Mouse (Mus musculus): ENCODE data around the gene Frmd4a.

Gene Frmd4a

DNA sequence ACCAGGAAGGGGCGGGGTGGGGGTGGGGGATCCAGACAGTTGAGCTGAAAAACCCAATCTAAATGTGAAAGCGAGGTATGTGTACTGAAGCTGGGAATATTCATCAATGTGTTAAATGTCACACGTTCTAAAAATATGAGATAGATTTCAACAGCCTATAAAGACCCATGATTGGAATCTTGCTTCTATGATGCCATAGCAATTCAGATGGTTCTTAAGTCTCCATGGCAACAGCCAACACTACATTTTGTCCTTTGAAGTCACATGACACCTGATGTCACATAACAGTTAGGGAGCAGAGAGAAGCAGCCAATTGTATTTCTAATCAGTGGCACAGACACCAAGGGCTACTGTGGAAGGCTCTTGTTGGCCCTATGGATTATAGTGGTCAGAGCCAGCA lies 120.0 kb downstream of the Frmd4a start:
- no peak for DNase-seq (ENCODE audit: extremely low read depth, low read depth)

DNA sequence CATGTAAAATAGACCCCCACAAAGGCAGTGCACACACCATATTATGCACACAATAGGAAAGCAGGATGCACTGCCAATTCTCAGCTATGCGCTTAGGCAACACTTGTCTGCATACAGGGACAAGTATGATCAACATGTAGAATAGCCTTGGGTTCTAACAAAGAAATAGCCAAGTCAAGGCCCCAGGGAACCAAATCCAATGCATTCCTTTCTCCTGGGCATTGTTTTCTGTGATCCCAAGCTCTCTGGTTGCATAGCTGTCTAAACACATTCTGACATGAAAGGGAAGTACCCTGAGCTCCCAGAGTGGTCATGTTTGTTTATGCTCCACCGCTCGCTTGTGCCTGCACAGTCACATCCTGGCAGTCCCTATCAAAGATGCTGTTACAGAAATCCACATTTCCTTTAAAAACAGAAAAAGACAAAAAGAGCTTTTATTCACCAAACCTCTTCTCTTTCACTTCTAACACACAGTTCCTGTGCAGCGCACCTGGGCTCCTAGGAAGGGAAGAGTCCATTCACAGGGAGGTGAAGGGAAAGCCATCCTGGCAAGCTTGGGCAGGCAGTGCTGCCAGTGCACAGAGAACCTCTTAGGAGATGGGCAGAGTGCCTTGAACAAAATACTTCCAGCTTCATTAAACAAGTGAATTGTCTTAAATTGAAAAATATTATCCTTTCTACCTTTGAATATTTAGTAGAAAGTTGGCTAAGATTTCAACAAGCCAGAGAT lies 124.9 kb downstream of the Frmd4a start:
- DNase-seq (ENCODE audit: extremely low read depth, low read depth): no peak

DNA sequence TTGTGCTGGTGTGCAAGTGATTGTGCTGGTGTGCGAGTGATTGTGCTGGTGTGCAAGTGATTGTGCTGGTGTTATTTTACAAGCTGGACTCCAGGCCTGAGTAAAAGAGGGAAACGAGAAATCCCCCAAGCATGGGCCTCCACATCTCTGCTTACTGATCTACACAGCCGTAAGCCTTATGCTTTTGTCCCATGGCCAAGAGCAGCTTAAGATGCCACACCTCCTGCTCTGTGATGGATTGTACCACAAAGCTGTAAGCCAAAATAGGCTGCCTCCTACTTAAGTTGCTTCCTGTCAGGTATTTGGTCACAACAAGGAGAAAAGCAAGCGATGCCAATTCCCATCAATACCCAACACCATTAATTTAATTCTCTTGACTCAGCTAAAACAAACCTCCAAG lies 126.9 kb downstream of the Frmd4a start:
- DNase-seq (ENCODE audit: extremely low read depth, low read depth): no peak

GRCm38 (mm10) chr2:4152521-4153040 lies 135.1 kb downstream of the Frmd4a start:
- no peak for DNase-seq (ENCODE audit: extremely low read depth, low read depth)

DNA sequence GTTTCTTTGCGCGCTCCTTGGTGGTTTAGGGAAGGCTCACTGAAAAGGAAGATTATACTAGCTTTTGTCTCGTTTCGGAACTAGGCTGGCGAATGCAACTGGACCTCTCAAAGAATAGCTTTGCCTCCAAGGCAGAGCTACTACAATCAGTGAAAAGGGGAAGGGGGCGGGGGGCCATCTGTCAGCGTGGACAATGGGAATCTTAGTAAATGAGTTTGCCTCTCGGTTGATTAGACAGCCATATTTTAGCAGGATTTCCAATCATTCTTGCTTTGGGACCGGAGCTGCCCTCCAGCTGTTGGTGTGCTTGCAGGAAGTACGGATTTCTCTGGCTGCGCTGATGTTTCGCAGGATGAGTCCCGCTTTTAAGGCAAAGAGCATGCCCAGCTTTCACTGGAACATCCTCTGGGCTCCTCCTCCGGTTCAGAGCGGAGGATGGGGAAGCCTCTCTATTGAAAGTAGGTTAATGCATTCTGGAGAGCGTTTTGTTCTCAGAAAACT lies 135.7 kb downstream of the Frmd4a start:
- no peak for DNase-seq (ENCODE audit: extremely low read depth, low read depth)

GRCm38 (mm10) chr2:4154036-4154653 lies 136.6 kb downstream of the Frmd4a start:
- no peak for DNase-seq (ENCODE audit: extremely low read depth, low read depth)

DNA sequence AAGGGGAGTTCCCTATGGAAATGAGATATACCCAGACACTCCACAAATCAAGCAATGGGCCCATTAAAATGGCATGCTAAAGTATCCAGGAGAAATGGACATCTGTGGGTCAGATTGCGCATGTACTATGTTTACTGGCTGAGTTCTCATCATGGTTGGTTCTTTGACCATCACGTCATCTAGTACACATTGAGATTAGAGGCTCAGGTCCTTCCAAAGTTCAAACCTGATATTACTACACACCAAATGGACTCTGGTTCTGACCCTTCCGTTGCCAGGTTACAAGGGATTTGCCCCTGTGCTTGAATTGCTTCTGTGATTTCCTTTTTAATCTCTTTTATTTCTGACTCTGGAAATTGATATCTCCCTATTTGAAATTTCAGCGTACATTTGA lies 137.1 kb downstream of the Frmd4a start:
- DNase-seq (ENCODE audit: extremely low read depth, low read depth): no peak

GRCm38 (mm10) chr2:4155406-4155805 lies 137.9 kb downstream of the Frmd4a start:
- DNase-seq (ENCODE audit: extremely low read depth, low read depth): no peak

DNA sequence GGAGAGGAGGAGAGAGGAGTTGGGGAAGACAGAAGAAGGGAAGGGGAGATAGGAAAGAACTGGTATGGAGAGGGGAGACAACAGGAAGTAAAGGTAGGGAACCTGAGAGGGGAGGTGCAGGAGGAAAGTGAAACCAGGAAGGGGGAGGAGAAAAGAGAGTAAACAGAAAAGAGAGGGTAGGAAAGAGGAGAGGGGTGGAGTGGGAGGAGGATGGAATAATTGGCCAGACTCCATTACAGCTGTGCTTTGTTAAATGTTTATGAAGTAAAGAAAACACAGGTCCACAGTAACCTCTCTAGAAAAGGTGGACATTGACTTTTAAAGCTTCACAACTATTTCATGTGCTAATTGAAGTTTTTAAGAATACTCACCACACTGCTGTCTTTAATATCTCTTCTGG lies 139.0 kb downstream of the Frmd4a start:
- DNase-seq (ENCODE audit: extremely low read depth, low read depth): no peak

DNA sequence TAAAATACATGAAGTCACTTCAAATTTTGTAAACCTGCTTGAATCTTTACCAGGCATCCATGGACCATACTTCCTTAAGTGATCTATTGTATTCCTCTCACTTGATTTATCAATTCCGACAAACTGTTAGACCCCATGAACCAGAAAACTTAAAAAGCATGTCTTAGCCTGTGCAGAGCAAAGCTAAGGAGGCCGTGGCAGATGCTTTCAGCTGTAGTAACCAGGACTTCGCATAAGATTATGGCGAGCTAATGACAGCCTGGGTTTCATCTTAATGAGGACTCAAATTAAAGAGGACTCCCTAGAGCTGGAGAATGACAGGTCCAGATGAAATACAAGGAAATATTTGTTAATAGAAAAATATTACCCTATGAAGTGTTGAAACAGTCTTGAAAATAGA lies 139.9 kb downstream of the Frmd4a start:
- DNase-seq (ENCODE audit: extremely low read depth, low read depth): no peak

- DNase-seq (ENCODE audit: extremely low read depth, low read depth): no peak
Observed at GRCm38 (mm10) chr2:4159574-4160203, 142.2 kb downstream of the Frmd4a start.

- DNase-seq (ENCODE audit: extremely low read depth, low read depth): no peak
Observed at GRCm38 (mm10) chr2:4166191-4166590, 148.7 kb downstream of the Frmd4a start.

DNA sequence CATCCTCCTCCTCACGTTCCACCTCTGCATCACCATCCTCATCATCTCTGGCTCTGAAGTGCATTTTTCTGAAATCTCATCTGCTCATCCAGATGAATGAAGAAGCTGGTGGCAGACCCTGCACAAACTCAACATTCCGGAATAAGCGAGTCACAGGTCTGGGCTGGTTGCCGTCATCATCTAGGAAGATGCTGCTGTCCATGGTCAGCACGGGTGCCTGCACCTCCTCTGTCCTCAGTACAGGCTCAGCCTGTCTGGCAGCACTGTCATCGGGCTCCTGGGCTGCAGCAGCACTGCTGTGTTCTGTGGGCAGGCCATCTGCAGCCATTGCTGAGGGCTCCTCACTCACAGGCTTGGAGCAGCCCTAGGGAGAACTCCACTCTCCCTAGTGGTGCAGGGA lies 149.6 kb downstream of the Frmd4a start:
- no peak for DNase-seq (ENCODE audit: extremely low read depth, low read depth)

DNA sequence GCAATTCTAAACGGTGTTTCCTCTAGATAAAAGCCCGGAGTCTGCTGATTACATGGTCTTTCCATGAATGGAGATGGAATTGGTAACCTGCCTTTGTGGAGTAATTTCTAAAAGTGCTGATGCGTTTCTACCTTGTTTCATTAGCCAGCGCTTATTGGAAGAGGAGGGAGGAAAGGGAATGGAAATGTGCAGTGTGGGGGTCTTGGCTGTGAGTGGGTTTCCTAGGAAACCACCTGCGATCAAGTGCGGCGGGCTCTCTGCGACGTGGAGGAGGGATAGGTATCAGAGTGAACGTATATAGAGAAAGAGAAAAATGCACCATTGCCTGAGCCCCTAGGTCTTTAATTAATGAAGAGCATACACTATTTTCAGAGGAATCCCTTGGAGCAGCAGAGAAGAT lies 152.2 kb downstream of the Frmd4a start:
- DNase-seq (ENCODE audit: extremely low read depth, low read depth): no peak

- DNase-seq (ENCODE audit: extremely low read depth, low read depth): no peak
Observed at GRCm38 (mm10) chr2:4170189-4170588, 152.7 kb downstream of the Frmd4a start.

- no peak for DNase-seq (ENCODE audit: extremely low read depth, low read depth)
Observed at GRCm38 (mm10) chr2:4184991-4185390, 167.5 kb downstream of the Frmd4a start.

GRCm38 (mm10) chr2:4187521-4187920 lies 170.0 kb downstream of the Frmd4a start:
- DNase-seq (ENCODE audit: extremely low read depth, low read depth): no peak

DNA sequence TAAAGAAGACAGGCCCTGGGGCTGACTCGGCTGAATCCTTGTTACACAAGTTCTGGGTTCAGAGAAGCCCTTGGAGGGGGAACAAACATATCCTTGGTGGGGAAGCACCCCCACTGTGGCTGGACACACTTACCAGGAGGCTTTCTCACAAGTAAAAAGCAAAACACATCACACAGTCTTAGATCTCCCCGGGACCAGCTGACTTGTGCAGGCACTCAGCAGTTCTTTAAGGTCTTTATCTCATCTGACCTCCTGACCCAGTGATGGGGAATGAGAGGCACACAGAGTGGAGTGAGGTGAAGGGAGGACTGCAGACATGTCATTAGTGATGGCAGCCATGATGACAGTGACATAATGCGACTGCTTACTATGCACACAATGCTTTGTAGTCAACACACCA lies 170.8 kb downstream of the Frmd4a start:
- DNase-seq (ENCODE audit: extremely low read depth, low read depth): no peak

- no peak for DNase-seq (ENCODE audit: extremely low read depth, low read depth)
Observed at GRCm38 (mm10) chr2:4190345-4190744, 172.8 kb downstream of the Frmd4a start.

GRCm38 (mm10) chr2:4190995-4191394 lies 173.5 kb downstream of the Frmd4a start:
- DNase-seq (ENCODE audit: extremely low read depth, low read depth): no peak

DNA sequence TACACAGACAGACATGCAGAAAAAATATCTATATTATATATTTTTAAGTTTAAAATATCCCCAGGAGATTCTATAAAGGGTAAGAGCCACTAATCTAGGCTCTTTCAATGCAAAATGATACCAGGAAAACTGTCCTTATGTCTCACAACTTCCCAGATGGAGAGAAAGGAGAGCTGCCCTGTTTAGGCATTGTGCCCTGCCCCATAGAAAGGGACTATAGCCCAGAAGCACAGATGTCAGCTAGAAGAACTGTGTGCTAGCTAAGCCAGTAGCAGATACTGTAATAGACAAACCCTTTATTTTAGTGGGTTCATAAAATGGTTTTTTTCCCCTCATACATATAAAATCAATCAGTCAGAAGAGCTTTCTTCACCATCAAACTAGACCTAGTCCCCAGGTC lies 175.7 kb downstream of the Frmd4a start:
- DNase-seq (ENCODE audit: extremely low read depth, low read depth): no peak

DNA sequence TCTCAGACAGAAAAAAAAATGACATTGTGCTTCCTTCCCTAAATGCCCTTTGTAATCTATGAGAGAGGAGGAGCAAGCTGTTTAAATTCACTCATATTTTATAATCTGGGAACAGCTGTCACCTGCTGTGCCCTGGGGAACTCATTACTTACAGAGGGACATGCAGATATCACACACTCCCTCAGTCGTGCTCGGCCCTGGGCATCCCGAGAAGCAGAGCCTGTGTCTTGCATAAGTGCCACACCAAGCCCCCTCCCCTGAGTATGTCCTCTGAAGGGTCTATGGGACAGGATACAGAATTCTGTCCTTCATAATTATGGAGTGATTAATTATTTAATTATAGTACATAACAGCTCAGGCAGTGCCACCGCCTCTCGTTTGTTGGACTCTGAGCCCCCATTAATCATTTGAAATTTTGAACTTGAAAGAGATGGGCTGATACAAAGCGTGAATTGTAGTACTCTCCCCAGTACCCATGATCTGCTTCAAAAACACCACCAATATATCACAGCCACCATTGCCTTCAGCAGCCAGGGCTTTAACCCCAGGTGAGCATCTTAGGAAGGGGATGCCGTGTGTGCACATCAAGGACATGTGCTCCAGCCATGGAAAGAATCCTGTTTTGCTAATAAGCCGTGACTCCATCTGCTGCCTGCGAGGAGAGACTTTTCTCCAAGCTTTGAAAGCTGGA lies 177.0 kb downstream of the Frmd4a start:
- no peak for DNase-seq (ENCODE audit: extremely low read depth, low read depth)

Measured in MEL-GATA-1-ER (cell line).